Mouse (Mus musculus): ENCODE measurements around the gene Nek1.
A peak's percentile ranks its signal among the peaks of the same experiment; 100 is the strongest.

Nek1 gene

DNA sequence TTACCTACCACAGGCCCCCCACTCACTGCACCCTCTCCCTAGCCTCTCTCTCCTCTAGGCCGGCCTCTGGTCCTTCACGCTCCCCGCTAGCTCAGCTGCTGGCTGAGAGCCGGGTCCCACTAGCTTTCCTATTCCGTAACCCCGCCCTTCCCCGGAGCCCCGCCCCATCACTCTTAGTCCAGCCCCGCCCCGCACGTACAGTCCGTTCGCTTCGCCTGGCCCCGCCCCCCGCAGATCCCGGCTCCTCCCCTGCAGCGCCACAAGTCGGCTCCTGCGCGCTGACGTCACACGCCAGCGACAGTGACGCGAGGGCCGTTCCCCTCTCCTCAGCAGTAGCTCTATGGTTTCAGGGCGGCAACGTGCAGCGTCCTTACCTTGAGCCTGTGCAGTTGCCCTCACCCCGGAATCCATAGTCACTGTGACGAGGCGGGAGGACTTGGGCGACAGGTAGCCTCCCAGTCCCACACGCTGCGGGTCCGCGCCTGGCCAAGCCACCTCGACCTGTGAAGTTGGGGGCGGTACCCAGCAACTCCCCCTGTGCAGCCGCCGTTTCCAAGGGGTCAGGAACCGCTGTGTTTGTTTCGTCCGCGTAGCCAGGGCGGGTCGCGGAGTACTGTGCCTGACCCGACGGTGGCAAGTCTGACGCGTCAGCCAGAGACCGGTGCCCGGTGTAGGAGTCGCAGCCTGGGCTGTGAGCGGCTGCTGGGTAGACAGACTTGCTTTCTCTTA lies at the start of gene Nek1:
Gene Nek1, plus strand, starts transcription at position 286 of the 729 bp plus-strand sequence.
- peak; percentile 94 to 97 for DNase-seq (ENCODE audit: low spot score in 2 of 2)

DNA sequence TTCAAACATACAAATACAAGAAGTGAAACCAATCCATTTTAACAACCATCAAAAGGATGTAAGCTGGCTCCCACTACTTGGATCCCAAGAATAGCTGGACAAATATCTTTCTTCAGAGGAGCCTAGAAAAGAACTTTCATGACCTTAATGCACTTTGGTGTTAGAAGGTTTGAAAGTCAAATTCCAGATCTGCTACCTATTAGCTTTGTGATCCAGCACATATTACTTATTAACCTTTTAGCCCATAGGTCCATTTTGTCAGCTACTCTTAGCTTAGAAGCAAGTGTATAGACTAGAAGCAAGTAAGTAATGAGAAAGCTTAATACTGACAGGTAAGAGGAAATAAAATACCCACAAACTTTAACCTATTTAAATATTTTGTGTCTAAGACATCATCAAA lies 45.5 kb upstream of the Nek1 start:
- DNase-seq (ENCODE audit: low spot score in 2 of 2) = no peak

DNA sequence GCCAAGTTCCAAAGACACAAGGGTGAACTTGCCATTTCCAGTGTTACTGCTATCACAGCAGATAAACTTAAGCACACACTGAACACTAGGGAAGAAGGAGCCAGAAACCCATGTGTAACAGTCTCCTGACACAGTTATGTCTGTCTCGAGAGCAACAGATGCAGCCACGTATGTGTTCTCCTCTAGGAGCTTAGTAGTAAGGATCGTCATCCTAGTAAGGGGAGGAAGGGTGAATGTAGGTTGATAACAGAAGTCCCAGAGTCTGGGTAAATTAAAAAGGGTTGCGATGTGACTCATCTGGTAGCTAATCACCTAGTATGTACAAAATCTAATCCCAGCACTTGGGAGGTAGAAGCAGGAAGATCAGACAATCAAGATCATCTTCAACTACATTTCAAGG lies 43.1 kb upstream of the Nek1 start:
- DNase-seq (ENCODE audit: low spot score in 2 of 2) = no peak

DNA sequence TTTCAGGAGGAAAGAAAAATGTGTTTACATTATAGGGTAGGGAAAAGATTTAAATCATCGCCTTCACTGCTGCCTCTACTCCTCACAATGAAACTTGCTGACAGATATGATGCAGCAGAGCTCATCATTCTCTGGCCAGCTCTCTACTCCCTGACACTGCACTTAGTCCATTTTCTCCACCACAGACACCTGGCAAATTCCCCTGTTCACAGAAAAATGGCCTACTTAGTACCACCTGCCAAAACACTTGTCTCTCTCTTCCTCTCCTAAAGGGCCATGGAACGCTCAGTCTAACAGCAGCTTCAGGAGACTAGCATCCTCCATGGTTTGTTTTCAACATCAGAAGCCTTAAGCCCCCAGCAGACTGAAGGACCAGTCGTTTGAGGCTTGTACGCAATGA lies 41.7 kb upstream of the Nek1 start:
- no peak for DNase-seq (ENCODE audit: low spot score in 2 of 2)

DNA sequence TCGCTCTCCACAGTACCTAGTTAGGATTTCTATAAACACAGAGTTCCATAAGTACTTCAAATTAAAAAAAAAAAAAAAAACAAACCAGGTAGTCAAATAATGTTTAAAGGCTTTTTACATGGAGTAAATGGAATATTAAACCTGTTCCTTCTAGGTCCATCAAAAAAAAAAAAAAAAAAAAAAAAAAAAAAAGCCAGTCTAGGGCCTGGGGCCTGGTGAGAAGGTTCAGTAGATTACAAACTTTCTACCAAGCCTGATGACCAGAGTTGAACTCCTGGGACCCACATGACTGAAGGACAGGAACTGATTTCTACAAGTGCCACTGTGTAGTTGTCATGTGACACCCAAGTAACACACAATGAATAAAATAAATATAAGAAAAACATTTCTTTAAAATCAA lies 41.2 kb upstream of the Nek1 start:
- DNase-seq (ENCODE audit: low spot score in 2 of 2) = no peak

DNA sequence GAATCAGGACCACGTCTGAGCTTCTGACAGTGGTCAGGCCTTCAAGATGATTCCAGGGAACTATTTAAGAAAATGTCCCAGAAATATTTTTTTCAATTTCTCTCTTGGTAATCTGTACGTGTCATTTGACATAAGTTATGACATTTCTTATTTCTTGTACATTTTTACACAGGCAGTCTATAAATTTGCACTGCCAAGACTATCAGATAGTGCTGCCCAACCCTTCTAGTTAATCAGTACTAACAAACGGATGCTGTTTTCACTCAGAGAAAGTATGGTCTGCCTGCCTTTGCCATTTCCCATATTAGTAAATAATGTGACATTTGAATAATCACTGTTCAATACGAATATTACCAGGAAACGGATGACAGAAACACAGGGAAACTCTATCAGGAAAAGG lies 40.2 kb upstream of the Nek1 start:
- DNase-seq (ENCODE audit: low spot score in 2 of 2) = no peak

DNA sequence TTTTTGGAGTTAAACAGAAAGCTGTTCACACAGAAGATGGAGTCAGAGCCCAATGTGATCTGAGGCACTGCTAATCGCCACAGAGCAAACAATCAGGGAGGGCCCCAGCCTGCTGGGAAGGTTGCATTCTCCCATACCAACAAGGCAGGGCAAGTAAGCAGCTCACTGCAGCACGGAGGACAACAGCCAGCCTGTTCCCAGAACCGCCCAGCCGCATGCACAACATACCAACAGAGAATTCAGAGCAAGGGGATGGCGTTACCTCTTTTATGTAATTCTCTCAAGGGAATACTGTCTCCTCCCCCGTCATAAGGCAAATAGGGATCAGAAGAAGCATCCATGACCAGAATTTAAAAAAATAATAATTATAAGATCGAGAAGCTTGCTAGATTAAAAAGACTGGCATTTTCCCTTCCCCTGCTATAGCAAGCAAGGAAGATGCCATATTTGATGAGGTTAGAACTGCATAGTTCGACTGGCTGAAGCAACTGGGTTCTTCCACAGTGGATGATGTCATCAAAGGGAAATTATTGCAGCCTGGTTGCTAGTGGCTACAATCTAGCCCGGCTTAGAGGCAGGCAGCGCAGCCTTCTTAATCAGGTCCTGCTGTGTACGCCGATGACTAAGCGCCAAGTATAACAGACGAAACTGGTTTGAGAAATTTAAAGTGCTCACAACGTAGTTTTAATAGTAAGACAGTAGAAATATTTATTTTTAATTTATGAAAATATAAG lies 38.5 kb upstream of the Nek1 start:
- peak; percentile 63 to 72 for DNase-seq (ENCODE audit: low spot score in 2 of 2)

DNA sequence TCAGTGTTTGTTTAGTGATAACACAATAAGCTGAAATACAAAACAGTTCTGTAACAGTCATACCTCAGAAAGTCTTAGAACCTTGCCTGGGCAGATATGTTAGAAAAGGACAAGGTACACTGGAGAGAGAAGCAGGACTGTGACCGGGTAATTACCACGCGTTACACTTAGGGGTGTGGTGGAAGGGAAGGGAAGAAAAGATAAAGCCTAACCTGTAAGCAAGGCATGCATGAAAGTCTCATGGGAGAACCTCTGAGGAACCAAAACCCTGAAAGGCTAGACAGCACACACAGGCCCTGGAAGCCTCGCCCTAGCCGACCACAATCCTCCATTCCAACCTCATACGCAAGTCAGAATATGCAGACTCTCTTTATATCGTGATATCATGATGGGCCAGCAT lies 36.1 kb upstream of the Nek1 start:
- no peak for DNase-seq (ENCODE audit: low spot score in 2 of 2)

DNA sequence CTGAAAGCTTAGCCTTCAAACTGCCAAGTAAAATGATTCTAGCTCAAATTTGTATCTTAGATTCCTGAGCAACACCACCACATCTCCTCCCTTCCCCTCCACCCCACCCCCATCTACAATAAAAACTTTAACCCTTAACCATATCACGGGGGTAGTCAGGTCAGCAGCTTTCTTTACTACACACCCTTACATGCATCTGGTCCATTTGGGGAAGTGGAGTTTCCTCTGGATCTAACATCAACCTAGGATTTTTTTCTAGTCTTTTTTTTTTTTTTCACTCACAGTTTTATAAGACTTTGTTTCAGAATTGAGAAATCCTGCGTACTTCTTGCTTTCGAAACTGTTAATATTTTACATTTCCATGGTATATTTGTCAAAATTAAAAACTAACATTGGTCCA lies 30.2 kb upstream of the Nek1 start:
- no peak for DNase-seq (ENCODE audit: low spot score in 2 of 2)

DNA sequence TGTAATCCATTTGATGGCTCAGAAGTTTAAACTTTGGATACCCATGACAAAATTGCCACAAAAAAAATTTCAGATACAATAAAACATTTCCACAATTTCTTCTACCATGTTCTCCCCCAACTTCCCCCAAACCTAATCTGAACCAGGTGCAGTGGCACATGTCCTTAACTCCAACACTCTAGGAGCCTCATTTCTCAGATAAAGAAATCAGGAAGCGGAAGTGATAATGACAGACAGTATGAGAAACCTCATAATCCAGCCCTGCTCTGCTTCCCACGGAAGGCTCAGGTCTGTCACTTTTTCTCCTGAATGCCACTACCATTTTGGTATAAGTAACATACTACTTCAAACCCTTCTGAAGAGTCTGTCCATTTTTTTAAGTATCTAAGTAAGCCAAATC lies 29.1 kb upstream of the Nek1 start:
- no peak for DNase-seq (ENCODE audit: low spot score in 2 of 2)

DNA sequence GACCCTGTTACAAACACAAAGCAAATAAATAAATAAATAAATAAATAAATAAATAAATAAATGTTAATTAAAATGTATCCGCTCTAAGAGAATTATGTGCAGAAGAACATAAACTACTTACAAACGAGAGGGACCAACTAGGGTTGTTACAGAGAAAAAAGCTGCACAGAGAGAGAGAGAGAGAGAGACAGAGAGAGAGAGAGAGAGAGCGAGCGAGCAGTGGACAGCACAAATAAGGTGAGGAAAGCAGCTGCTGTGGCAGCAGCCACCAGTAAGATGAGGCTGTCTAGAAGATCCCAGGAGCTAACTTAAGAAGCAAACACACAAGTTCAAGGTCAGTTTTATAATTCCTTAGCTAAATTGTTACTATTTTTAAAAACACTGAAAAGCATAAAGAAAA lies 28.5 kb upstream of the Nek1 start:
- no peak for DNase-seq (ENCODE audit: low spot score in 2 of 2)

DNA sequence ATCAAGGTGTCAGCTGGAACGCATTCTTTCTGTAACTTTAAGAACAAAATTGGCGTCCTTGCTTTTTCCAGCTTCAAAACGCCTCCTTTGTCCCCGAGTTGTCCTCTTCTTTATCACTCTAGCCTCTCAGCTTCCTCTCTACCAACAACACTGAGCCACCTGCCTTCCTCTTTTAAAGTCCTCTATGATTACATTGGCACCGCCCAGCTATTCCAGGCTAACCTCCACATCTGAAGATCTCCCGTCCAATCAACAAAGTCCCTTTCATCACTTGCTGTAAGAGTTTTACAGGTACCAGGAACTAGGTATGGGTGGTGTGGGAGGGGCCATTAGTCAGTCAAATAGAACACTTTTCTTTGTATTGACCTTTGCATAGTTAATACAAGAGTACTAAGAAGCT lies 27.7 kb upstream of the Nek1 start:
- DNase-seq (ENCODE audit: low spot score in 2 of 2) = no peak

DNA sequence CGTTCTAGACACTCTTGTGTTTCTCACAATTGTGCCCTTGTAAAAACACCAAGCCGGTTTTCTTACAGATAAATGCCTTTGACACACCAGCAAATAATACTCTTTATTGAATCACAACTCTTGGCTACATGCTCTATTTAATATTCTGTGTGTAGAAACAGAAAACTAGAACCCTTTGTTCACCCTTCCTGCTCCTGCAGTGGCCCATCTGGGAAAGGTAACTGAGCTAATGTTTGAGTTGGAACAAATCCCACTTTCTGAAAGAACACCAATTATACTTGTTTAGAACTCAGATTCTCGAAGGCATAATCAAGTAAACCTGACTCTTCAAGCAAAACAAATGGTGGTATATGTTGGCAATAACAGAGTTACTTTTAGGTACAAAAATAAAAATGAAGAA lies 27.3 kb upstream of the Nek1 start:
- no peak for DNase-seq (ENCODE audit: low spot score in 2 of 2)

DNA sequence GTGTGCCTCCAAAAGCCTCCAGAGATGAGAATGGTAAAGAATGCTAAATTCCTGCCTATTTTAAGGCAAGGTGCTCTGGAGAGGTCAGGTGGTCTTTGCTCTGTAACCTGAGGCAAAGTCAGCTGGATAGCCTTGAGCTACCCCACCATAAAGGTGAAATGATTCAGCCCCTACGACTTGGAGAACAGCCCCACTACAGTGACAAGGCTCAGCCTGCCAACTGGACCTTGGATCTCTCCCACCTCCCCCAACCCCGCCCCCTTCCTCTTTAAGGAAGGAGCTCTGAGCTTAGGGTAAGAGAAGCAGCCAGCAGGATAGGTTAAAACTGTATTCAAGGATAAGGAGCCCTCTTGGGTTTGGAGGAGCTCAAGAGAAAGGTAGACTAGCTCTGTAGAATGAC lies 23.9 kb upstream of the Nek1 start:
- no peak for DNase-seq (ENCODE audit: low spot score in 2 of 2)

DNA sequence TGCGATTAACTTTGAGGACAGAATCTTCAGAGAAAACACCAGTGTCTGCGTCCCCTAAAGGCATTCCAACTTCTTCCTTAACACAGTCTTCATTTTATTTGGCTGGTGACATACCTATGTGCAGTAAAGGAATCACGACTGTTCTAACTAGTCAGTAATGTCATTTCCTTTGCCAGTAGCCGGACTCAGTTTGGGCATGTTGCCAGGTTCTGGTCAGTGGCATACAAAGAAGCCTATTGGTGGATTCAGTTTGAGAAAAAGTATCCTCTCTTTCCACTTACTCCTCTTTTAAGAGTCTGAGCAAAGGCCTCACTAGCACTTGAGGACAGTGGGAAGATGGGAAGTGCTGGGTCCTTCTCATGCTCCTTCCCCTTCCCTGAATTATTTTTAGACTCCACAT lies 21.2 kb upstream of the Nek1 start:
- peak in 1 of 2 experiments; percentile 26 for DNase-seq (ENCODE audit: low spot score in 2 of 2)

DNA sequence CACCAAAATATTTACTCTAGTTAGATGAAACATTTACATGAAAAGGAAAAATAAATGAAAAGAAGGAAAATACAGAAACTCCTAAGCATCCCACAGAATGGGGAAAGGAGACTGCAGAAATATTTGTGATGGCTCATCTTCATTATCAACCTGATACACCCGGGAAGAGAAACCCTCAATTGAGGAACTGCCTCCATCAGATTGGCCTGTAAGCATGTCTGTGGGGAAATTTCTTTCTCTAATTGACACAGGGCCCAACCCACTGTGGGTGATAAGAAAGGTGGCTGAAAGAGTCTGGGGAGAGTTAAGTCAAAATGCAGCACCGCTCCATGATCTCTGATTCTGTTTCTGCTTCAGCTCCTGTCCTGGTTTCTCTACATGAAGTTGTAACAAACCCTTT lies 19.5 kb upstream of the Nek1 start:
- DNase-seq (ENCODE audit: low spot score in 2 of 2) = no peak

DNA sequence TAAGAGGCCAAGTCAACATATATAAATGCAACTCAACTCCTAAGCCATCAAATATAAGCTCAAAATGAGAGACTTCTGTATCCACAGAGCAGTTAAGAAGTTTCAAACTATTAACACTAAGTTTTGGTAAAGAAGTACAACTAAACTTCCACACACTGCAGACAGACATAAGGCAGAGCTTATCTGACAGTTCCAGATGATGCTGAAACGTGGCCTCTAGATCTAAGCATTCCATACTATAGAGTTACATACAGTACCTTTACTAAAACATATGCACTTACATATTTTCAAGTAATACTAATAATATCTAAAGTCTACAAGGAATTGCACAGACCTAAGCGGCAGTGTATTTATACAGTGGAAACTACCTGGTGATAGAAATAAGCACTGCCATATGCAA lies 18.2 kb upstream of the Nek1 start:
- no peak for DNase-seq (ENCODE audit: low spot score in 2 of 2)

DNA sequence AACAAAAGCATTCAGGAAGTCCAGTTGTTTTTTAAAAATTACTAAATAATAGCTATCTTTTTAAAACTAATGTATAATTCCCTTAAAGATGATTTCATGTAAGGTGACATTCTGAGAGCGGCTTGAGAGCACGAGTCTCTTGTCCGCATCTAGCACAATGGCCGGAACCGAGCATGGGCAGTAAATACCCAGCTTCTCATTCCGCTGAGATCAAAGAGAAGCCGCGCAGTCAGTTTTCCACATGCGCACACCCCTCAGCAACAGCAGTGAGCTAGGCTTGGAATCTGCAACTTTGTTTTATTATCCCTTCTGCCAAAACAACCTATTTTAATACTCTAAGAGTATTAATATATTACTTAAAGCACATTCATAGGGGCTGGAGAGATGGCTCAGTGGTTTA lies 16.2 kb upstream of the Nek1 start:
- DNase-seq (ENCODE audit: low spot score in 2 of 2) = no peak

DNA sequence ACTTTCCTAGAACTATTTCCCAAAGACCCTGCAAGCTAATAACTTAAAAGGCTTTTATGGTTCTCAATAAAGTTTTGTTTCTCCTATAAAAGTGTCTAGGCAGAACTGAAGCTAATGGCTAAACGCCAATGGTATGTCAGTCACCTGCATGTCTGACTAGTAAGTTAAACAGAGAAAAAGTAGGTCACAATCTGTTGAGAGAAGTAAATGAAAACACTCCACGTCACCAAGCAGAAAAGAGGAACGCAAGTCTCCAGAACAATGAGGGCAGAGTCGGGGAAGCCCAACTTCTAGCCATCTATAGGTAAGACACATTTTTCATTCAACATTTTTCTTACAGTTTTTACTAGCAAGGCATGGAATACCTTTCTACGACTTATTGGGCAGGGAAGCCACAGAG lies 14.5 kb upstream of the Nek1 start:
- no peak for DNase-seq (ENCODE audit: low spot score in 2 of 2)

DNA sequence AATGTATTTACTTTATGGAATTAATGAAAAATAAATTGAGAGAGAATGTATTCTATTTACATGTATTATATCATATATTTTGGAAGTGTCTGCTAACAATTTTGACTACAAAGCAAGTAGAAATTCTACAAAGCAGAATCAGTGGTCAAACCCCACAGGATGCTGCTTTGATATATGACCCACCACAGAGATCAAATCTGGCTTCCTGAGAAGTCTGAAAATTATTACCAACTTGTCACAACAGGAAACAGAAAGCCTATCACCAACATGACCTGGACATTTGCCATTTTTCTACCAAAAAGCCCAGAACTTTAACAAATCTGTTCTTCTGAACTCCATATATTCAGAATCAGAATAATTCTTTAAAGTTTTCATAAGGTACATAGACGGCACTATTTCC lies 11.6 kb upstream of the Nek1 start:
- no peak for DNase-seq (ENCODE audit: low spot score in 2 of 2)

DNA sequence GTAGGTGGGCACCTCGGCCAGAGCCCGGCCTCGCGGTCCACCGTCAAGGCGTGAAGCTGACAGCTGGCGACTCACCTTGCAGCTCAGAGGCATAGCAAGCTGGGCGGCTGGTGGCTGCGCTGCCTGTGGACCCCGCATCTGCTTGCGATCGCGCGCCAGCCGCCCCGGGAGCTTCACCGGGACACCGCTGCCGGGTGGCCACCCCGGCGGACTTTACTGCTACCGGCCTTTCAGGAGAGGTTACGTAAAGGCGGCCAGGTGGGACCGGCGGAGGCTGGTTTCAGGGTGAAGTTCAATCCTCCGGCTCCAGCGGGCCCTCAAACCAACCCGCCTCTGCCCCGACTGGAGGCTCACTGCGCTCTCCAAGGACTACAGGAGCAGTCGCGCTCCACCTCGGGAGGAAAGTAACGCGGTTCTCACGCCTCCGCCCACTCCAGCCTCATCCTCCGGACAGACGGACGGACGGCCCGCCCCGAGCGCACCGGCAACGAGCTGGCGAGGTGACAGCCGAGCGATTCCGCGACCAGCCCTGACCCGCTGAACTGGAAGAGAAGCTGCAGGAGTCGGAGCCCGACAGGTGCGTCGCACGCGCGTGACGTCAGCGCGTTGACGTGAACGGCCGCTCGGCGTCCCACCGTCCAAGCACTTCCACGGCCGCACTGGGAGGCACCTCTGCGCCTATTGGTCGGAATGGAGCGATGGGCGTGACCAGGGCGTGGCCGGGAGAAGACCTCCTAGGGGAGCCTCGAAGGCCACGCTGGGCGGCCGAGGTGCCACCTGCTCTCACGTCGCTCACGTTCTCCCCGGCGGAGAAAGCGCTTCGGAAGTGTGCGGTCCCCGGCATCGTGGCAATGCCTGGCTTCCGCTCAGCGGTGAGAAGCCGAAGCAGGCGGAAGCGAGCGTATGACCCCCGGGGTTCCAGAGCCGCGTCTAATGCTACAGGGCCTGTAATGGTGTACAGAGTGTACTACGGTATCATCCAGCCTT lies 10.0 kb upstream of the Nek1 start, which contains the start of gene Clcn3:
Gene Clcn3, minus strand, starts transcription at position 600 of the 987 bp plus-strand sequence.
- DNase-seq (ENCODE audit: low spot score in 2 of 2) = peak; percentile 96 to 98

DNA sequence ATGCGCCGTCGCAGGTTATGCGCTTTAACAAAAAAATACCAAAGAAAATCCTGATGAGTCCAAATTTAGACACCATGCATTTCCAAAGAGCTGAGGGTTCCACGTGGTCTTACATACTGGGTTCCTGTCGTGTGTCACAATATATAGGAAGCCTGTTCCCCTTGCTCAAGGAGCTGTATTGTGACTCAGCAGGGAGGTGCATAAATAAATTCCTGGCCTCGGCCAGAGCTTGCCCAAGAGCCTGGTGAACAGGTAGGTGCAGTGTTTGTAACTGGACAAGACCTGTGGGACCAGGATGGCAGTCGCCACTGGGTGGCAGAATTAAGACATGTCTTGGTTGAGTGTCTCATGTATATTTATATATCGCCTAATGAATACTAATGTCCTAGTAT lies 9.3 kb upstream of the Nek1 start:
- peak; percentile 43 to 58 for DNase-seq (ENCODE audit: low spot score in 2 of 2)

Data from frontal cortex, postnatal 10 days (tissue).